Mouse (Mus musculus) midbrain, embryonic 10.5 days (tissue): Measurements from ENCODE around the gene Chd8. TPM values are rescaled to one million over a fixed set of nuclear protein-coding genes. Genes with fewer than 3 reads are reported as not detected.

Source experiments
- polyA plus RNA-seq: library from polyadenylated mRNA; unstranded; fragments of >200 nt; fragmentation: Nextera tagmentation; extraction: Ambion mirVana; gene quantifications from 2 replicates; pipeline ENCODE4 v1.2.1, GENCODE M21; 2016

Chd8 gene
- polyA plus RNA-seq, 1 experiment from 2014 or later: 38.9 TPM

Other genes with a start within 250 kb of the Chd8 start
- gene Tmem253, start 242.1 kb downstream of the Chd8 start, polyA plus RNA-seq: 0.67 and 1.2 TPM in 2 replicates
- gene Zfp219, start 237.0 kb downstream of the Chd8 start, polyA plus RNA-seq: 89.4 and 96.6 TPM in 2 replicates
- not detected in 2 replicates for gene Olfr221, start 215.3 kb downstream of the Chd8 start, polyA plus RNA-seq
- 876 and 930 TPM in 2 replicates for gene Hnrnpc, start 153.8 kb downstream of the Chd8 start, polyA plus RNA-seq
- 106 TPM in 2 replicates for gene Rpgrip1, start 147.1 kb downstream of the Chd8 start, polyA plus RNA-seq
- gene Supt16, start 60.4 kb downstream of the Chd8 start, polyA plus RNA-seq: 88.3 and 90.6 TPM in 2 replicates
- 50.1 and 56.1 TPM in 2 replicates for gene Tox4, start 21.4 kb upstream of the Chd8 start, polyA plus RNA-seq
- gene Rab2b, start 21.8 kb upstream of the Chd8 start, polyA plus RNA-seq: 27.5 and 39.0 TPM in 2 replicates
- gene Mettl3, start 47.3 kb upstream of the Chd8 start, polyA plus RNA-seq: 60.5 and 63.8 TPM in 2 replicates
- gene Sall2, start 71.0 kb upstream of the Chd8 start, polyA plus RNA-seq: 82.4 and 90.2 TPM in 2 replicates
- gene Olfr1513, start 98.6 kb upstream of the Chd8 start, polyA plus RNA-seq: not detected in 2 replicates
- gene Olfr1512, start 121.4 kb upstream of the Chd8 start, polyA plus RNA-seq: not detected in 2 replicates
- 0.21 TPM in 1 of 2 replicates, not detected in the other for gene Olfr1511, start 139.6 kb upstream of the Chd8 start, polyA plus RNA-seq
- not detected in 2 replicates for gene Olfr1510, start 156.6 kb upstream of the Chd8 start, polyA plus RNA-seq
- not detected in 2 replicates for gene Olfr1509, start 185.2 kb upstream of the Chd8 start, polyA plus RNA-seq
- not detected in 2 replicates for gene Olfr1508, start 209.7 kb upstream of the Chd8 start, polyA plus RNA-seq
- gene Olfr1507, start 238.0 kb upstream of the Chd8 start, polyA plus RNA-seq: not detected in 2 replicates